Mouse (Mus musculus) MEL (cell line): Measurements from ENCODE around the gene Gm17622. TPM values are rescaled to one million over a fixed set of nuclear protein-coding genes. Genes with fewer than 3 reads are reported as not detected.

Experiments used
- DNase-seq: peaks from one replicate; pipeline ENCODE4 v3.0.0; 2011; ENCODE audit warnings: low read depth, low spot score
- H3K27ac ChIP-seq: 2 replicates; pipeline ENCODE4 v1.5.1; 2012; ENCODE audit warnings: low read depth, mild to moderate bottlenecking, control low read depth, low read length, moderate library complexity; ENCODE audit not compliant: control insufficient read depth
- H3K27me3 ChIP-seq, 2 experiments: fragments of 150-350 bp in 1 of 2; sonication (generic) in 1 of 2; 2 replicates each; pipeline ENCODE4 v1.6.1; 2012; ENCODE audit warnings: low read length in 2 of 2, mild to moderate bottlenecking in 2 of 2, improper control_type of control experiment in 1 of 2, moderate library complexity in 1 of 2; ENCODE audit not compliant: insufficient read depth in 2 of 2, control insufficient read depth in 1 of 2
- H3K36me3 ChIP-seq, 2 experiments: 2 replicates each; pipeline ENCODE4 v1.6.1; 2012 to 2014; ENCODE audit warnings: low read length in 2 of 2, improper control_type of control experiment in 1 of 2, inconsistent platforms in 1 of 2, mild to moderate bottlenecking in 1 of 2; ENCODE audit not compliant: insufficient read depth in 2 of 2, control insufficient read depth in 1 of 2
- H3K4me1 ChIP-seq, 2 experiments: fragments of 150-350 bp in 1 of 2; sonication (generic) in 1 of 2; 2 replicates each; pipeline ENCODE4 v1.6.1; 2012; ENCODE audit warnings: low read length in 2 of 2, improper control_type of control experiment in 1 of 2, mild to moderate bottlenecking in 1 of 2; ENCODE audit not compliant: insufficient read depth in 2 of 2, control insufficient read depth in 1 of 2
- H3K4me3 ChIP-seq, 2 experiments: fragments of 150-350 bp in 1 of 2; sonication (generic) in 1 of 2; 2 replicates each; pipeline ENCODE4 v1.5.1; 2012; ENCODE audit warnings: low read depth in 2 of 2, low read length in 2 of 2, mild to moderate bottlenecking in 2 of 2, moderate library complexity in 2 of 2, control low read depth in 1 of 2, improper control_type of control experiment in 1 of 2; ENCODE audit not compliant: control insufficient read depth in 1 of 2, insufficient read depth in 1 of 2
- H3K79me2 ChIP-seq: 2 replicates; pipeline ENCODE4 v1.6.1; 2012; ENCODE audit warnings: mild to moderate bottlenecking, low read length, moderate library complexity; ENCODE audit not compliant: control insufficient read depth, poor library complexity, insufficient read depth
- H3K9ac ChIP-seq: 2 replicates; pipeline ENCODE4 v1.6.1; 2012; ENCODE audit warnings: low read depth, mild to moderate bottlenecking, control low read depth, low read length, moderate library complexity; ENCODE audit not compliant: control insufficient read depth, poor library complexity, severe bottlenecking
- H3K9me3 ChIP-seq: fragments of 150-350 bp; sonication (generic); replicated peaks from 2 replicates; pipeline ENCODE4 v1.6.1; 2012; ENCODE audit warnings: mild to moderate bottlenecking, low read length, improper control_type of control experiment, moderate library complexity; ENCODE audit not compliant: insufficient read depth
- BHLHE40 ChIP-seq: IDR thresholded peaks from 2 replicates; pipeline ENCODE4 v1.6.1; 2012; ENCODE audit warnings: low read depth, mild to moderate bottlenecking, inconsistent platforms, low read length, improper control_type of control experiment, borderline replicate concordance
- EP300 ChIP-seq, 2 experiments: IDR thresholded peaks; 2 replicates each; pipeline ENCODE4 v1.6.1; 2011; ENCODE audit warnings: improper control_type of control experiment in 2 of 2, low read length in 2 of 2, low read depth in 1 of 2, mild to moderate bottlenecking in 1 of 2
- GATA1 ChIP-seq: IDR thresholded peaks from 2 replicates; pipeline ENCODE4 v1.6.1; 2011; ENCODE audit warnings: low read depth, low read length, improper control_type of control experiment
- MAFK ChIP-seq: IDR thresholded peaks from 2 replicates; pipeline ENCODE4 v1.6.1; 2011; ENCODE audit warnings: low read depth, mild to moderate bottlenecking, low read length, improper control_type of control experiment, borderline replicate concordance
- MAZ ChIP-seq: IDR thresholded peaks from 2 replicates; pipeline ENCODE4 v1.6.1; 2012; ENCODE audit warnings: low read depth, mild to moderate bottlenecking, inconsistent platforms, low read length, improper control_type of control experiment
- MEF2A ChIP-seq: IDR thresholded peaks from 2 replicates; pipeline ENCODE4 v1.6.1; 2014; ENCODE audit warnings: low read depth, mild to moderate bottlenecking, inconsistent platforms, low read length, improper control_type of control experiment; ENCODE audit not compliant: poor library complexity, insufficient replicate concordance, severe bottlenecking; ENCODE audit errors: extremely low read depth
- MXI1 ChIP-seq: IDR thresholded peaks from 2 replicates; pipeline ENCODE4 v1.6.1; 2011; ENCODE audit warnings: mild to moderate bottlenecking, low read depth, low read length, improper control_type of control experiment
- MYC ChIP-seq: IDR thresholded peaks from 2 replicates; pipeline ENCODE4 v1.6.1; 2011; ENCODE audit warnings: low read depth, mild to moderate bottlenecking, low read length, improper control_type of control experiment, moderate library complexity
- POLR2A ChIP-seq, 2 experiments: IDR thresholded peaks; 2 replicates each; pipeline ENCODE4 v1.6.1; 2011 to 2012; ENCODE audit warnings: low read length in 2 of 2, mild to moderate bottlenecking in 2 of 2, control low read depth in 1 of 2, improper control_type of control experiment in 1 of 2, low read depth in 1 of 2, moderate library complexity in 1 of 2; ENCODE audit not compliant: control insufficient read depth in 1 of 2, insufficient read depth in 1 of 2, poor library complexity in 1 of 2
- POLR2AphosphoS2 ChIP-seq: IDR thresholded peaks from 2 replicates; pipeline ENCODE4 v1.6.1; 2011; ENCODE audit warnings: low read length, improper control_type of control experiment
- SIN3A ChIP-seq: IDR thresholded peaks from 2 replicates; pipeline ENCODE4 v1.6.1; 2012; ENCODE audit warnings: low read length, improper control_type of control experiment, inconsistent platforms
- TCF12 ChIP-seq: IDR thresholded peaks from 2 replicates; pipeline ENCODE4 v1.6.1; 2014; ENCODE audit warnings: low read depth, mild to moderate bottlenecking, inconsistent platforms, low read length, improper control_type of control experiment, moderate library complexity
- USF1 ChIP-seq: IDR thresholded peaks from 2 replicates; pipeline ENCODE4 v1.6.1; 2014; ENCODE audit warnings: low read depth, mild to moderate bottlenecking, inconsistent platforms, low read length, improper control_type of control experiment, moderate library complexity
- polyA plus RNA-seq, 2 experiments: library from polyadenylated mRNA; stranded (reverse) in 1 of 2; unstranded in 1 of 2; fragments of >175 nt in 1 of 2; fragments of >200 nt in 1 of 2; gene quantifications; 2 replicates each; pipeline versions ENCODE4 v1.2.1 to v1.2.4; 2012; ENCODE audit warnings: low replicate concordance in 2 of 2, low read depth in 1 of 2; ENCODE audit not compliant: insufficient read length in 2 of 2, insufficient read depth in 1 of 2, missing spikeins in 1 of 2
- total RNA-seq: library from RNA; depleted of rRNA; stranded (reverse); fragments of 300-350 nt; gene quantifications from 2 replicates; pipeline ENCODE4 v1.2.3, GENCODE M21; 2012

Gm17622 gene
- total and polyA plus RNA-seq, 3 experiments, result not detected

DNA sequence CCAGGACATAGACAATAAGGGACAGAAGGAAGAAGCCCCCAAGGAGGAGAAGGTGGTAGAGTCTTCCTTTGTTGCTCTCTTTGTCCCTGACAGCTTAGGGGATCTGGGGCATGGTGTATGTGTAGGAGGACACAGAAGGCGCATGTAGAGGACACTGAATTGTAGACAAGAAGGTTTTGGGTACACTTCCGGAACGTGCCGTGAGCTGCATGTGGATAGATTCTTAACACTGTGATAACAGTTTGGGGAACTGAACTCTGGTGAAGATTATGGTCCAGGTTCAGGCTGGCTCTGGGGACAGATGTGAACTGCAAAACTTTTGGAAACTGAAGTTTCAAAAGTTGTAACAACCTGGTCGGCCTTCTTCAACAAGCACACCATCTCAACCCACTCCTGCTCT lies 33.0 kb upstream of the Gm17622 start:
- peak; percentile 52 for DNase-seq
- H3K4me3 ChIP-seq, result peak overlapping the region; percentile 20 to 37
- no peak overlapping the region for H3K9ac ChIP-seq
- peaks cover 0 to 19% of the 10 kb centered on the region in 2 experiments; a peak in 2 of 4 replicates for H3K36me3 ChIP-seq
- H3K79me2 ChIP-seq, result no peaks in the 10 kb centered on the region
- H3K27ac ChIP-seq, result peak overlapping the region; percentile 23; the same call in 1 of the 2 replicates
- H3K4me1 ChIP-seq, result peaks cover 7 to 26% of the 10 kb centered on the region in 2 experiments
- TF ChIP-seq EP300 (IDR thresholded peaks at IDR 0.05; ENCODE audit: low read depth in 1 of 2, low read length in 2 of 2) (no peak; a peak in 1 of 4 replicates), MYC (no peak), MXI1 (peak; percentile 34), BHLHE40 (peak; percentile 91), GATA1 (peak; percentile 35; the same call in 1 of the 2 replicates)
- TF ChIP-seq, all 39 proteins: peak for 3
- H3K27me3 ChIP-seq, result no peaks in the 10 kb centered on the region
- no peaks in the 10 kb centered on the region for H3K9me3 ChIP-seq

DNA sequence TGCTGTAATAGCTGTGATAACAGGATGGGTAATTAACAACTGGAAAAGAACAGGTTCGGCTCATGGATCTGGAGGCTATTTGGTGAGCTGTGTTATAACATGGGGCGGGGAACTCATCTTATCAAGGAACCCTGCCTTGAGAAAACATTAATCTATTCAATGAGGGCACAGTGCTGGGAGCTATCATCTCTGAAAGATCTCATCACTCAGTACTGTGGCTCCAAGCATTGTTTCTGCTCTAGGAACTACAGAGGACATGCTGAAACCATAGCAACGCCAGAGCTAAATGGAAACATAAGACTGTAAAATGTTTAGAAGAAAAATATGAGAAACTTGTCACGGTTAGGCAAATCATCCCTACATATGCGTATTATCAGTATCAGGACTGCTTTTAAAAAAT lies 32.5 kb upstream of the Gm17622 start:
- no peak overlapping the region for H3K9ac ChIP-seq
- no peaks in the 10 kb centered on the region for H3K9me3 ChIP-seq
- TF ChIP-seq POLR2A (IDR thresholded peaks at IDR 0.05; ENCODE audit: control insufficient read depth in 1 of 2, insufficient read depth in 1 of 2, low read depth in 1 of 2, low read length in 2 of 2, poor library complexity in 1 of 2) (no peak), MAZ (no peak), GATA1 (peak; percentile 35; the same call in 1 of the 2 replicates), EP300 (IDR thresholded peaks at IDR 0.05; ENCODE audit: low read depth in 1 of 2, low read length in 2 of 2) (peak in 1 of 2 experiments; percentile 14; a peak in 1 of 4 replicates), SIN3A (0 out of 2 replicates have a peak, but pooled peaks have one; percentile 28), MEF2A (no peak), MXI1 (no peak)
- TF ChIP-seq, all 39 proteins: peak for 3
- Histone ChIP-seq H3K36me3 (peaks cover 0 to 19% of the 10 kb centered on the region in 2 experiments; a peak in 2 of 4 replicates), H3K4me3 (peak overlapping the region; percentile 20 to 37), H3K27me3 (no peaks in the 10 kb centered on the region; a peak in 1 of 4 replicates), H3K27ac (peak overlapping the region; percentile 23; the same call in 1 of the 2 replicates), H3K79me2 (no peaks in the 10 kb centered on the region), H3K4me1 (peaks cover 7 to 26% of the 10 kb centered on the region in 2 experiments)
- peak; percentile 39 for DNase-seq

DNA sequence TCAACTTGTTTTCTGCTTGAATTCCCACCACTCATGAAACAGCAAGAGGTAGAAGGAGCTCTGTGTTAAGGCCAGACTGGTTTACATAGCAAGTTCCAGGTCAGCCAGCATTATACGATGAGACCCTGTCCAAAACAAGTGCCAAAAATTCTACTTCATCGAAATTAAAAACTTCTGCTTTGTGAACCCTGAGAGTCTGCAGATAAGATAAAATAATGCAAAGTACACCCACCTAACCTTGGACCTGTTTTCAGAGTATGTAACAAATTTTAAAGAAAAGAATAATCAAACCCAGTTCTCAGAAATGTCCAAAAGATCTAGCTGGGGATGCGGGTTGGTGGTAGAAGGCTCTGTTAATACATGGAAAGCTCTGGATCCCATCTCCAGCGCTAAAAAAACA lies 31.9 kb upstream of the Gm17622 start:
- Histone ChIP-seq H3K36me3 (peaks cover 0 to 19% of the 10 kb centered on the region in 2 experiments; a peak in 2 of 4 replicates), H3K27ac (no peak overlapping the region), H3K4me3 (peak overlapping the region in 1 of 2 experiments; percentile 16; a peak in 1 of 4 replicates), H3K27me3 (no peaks in the 10 kb centered on the region; a peak in 1 of 4 replicates), H3K4me1 (peaks cover 7 to 26% of the 10 kb centered on the region in 2 experiments), H3K9ac (no peak overlapping the region), H3K9me3 (no peaks in the 10 kb centered on the region), H3K79me2 (no peaks in the 10 kb centered on the region)
- TF ChIP-seq GATA1 (peak; percentile 66), EP300 (IDR thresholded peaks at IDR 0.05; ENCODE audit: low read depth in 1 of 2, low read length in 2 of 2) (peak; percentile 31 to 59; a peak in 3 of 4 replicates), POLR2AphosphoS2 (no peak), USF1 (no peak), MAFK (no peak), SIN3A (no peak), TCF12 (peak; percentile 23; the same call in 1 of the 2 replicates)
- DNase-seq, result peak; percentile 21
